Mouse (Mus musculus): Measurements from ENCODE around the gene Mcoln3. TPM values are rescaled to one million over a fixed set of nuclear protein-coding genes. Genes with fewer than 3 reads are reported as not detected.

Gene Mcoln3
- polyA plus RNA-seq, 1 experiment from 2014 or later, result 0.04 TPM

- no peaks in the 10 kb centered on the region for H3K27me3 ChIP-seq
- ChIA-PET POLR2A (no interaction called here), CTCF (interaction anchor here (1.0 to 4.7 kb wide), 6 partner anchors 9 to 89 kb away, joined by 3 to 34 read pairs (median 4); no protein-coding TSS in a partner anchor)
- in situ Hi-C loops (cut with MboI; ENCODE audit: low pct_unique_long_range_greater_than_20kb), result loop anchor here (10.0 kb wide), 3 partner anchors 375 to 725 kb away; no protein-coding TSS in a partner anchor
- no peak for DNase-seq (ENCODE audit: low read depth, low spot score)
- no peak for ATAC-seq
- TF ChIP-seq CTCF (IDR thresholded peaks at IDR 0.05), result no peak
Observed at GRCm38 (mm10) chr3:146189933-146190332, 72.7 kb downstream of the Mcoln3 start.

Other genes starting within 250 kb of the Mcoln3 start
- gene Bcl10, start 194.6 kb upstream of the Mcoln3 start, polyA plus RNA-seq (2021), result 51.4 TPM
- gene 2410004B18Rik, start 179.4 kb upstream of the Mcoln3 start, polyA plus RNA-seq (2021), result 44.8 TPM
- 11.1 TPM for gene Syde2, start 129.6 kb upstream of the Mcoln3 start, polyA plus RNA-seq (2021)
- gene Wdr63, start 9.3 kb upstream of the Mcoln3 start, polyA plus RNA-seq (2021), result 0.17 TPM
- 0.03 TPM for gene Mcoln2, start 32.4 kb downstream of the Mcoln3 start, polyA plus RNA-seq (2021)
- gene Lpar3, start 103.5 kb downstream of the Mcoln3 start, polyA plus RNA-seq (2021), result 0.04 TPM

Data from Patski (cell line).